Mouse (Mus musculus): Measurements from ENCODE around the gene Vgll4. TPM values are rescaled to one million over a fixed set of nuclear protein-coding genes. Genes with fewer than 3 reads are reported as not detected.

The Vgll4 gene
- polyA plus RNA-seq, 1 experiment from 2014 or later: 111 TPM

- Histone ChIP-seq H3K27ac (ENCODE audit: low read depth) (no peak overlapping the region), H3K4me1 (ENCODE audit: insufficient read depth) (peaks cover 7% of the 10 kb centered on the region), H3K9ac (no peak overlapping the region), H3K4me2 (no peak overlapping the region), H3K27me3 (ENCODE audit: insufficient read depth, low read length) (no peaks in the 10 kb centered on the region), H3K36me3 (ENCODE audit: insufficient read depth) (no peaks in the 10 kb centered on the region), H3K4me3 (ENCODE audit: low read depth, low read length) (no peak overlapping the region), H3K9me3 (ENCODE audit: low read depth, low read length) (no peaks in the 10 kb centered on the region)
- DNase-seq: no peak
- ATAC-seq (ENCODE audit: insufficient read depth): no peak
- no peak for TF ChIP-seq CTCF (IDR thresholded peaks at IDR 0.05; ENCODE audit: low read depth)
- WGBS: 90% methylated on average over 3 of the region's 3 CpGs
Observed at GRCm38 (mm10) chr6:114932991-114933392, 36.8 kb downstream of the Vgll4 start.

- ATAC-seq (ENCODE audit: insufficient read depth) (no peak), DNase-seq (peak; percentile 63)
Observed at GRCm38 (mm10) chr6:114932116-114932500, 37.7 kb downstream of the Vgll4 start.

GRCm38 (mm10) chr6:114931212-114932115, 38.3 kb downstream of the Vgll4 start:
- no peak for ATAC-seq (ENCODE audit: insufficient read depth)
- TF ChIP-seq CTCF (IDR thresholded peaks at IDR 0.05; ENCODE audit: low read depth): no peak

More at GRCm38 (mm10) chr6:114932116-114932500, 37.7 kb downstream of the Vgll4 start:
- Histone ChIP-seq H3K4me3 (ENCODE audit: low read depth, low read length) (no peak overlapping the region), H3K27me3 (ENCODE audit: insufficient read depth, low read length) (no peaks in the 10 kb centered on the region), H3K4me2 (no peak overlapping the region), H3K9ac (no peak overlapping the region), H3K4me1 (ENCODE audit: insufficient read depth) (peaks cover 7% of the 10 kb centered on the region), H3K9me3 (ENCODE audit: low read depth, low read length) (no peaks in the 10 kb centered on the region), H3K27ac (ENCODE audit: low read depth) (peak overlapping the region; percentile 67; the same call in 1 of the 2 replicates), H3K36me3 (ENCODE audit: insufficient read depth) (no peaks in the 10 kb centered on the region)
- TF ChIP-seq CTCF (IDR thresholded peaks at IDR 0.05; ENCODE audit: low read depth): no peak
- WGBS: 49% methylated on average over 5 of the region's 5 CpGs

GRCm38 (mm10) chr6:114930646-114931045, 39.1 kb downstream of the Vgll4 start:
- H3K4me1 ChIP-seq (ENCODE audit: insufficient read depth): peaks cover 7% of the 10 kb centered on the region
- TF ChIP-seq CTCF (IDR thresholded peaks at IDR 0.05; ENCODE audit: low read depth): no peak
- no peak overlapping the region for H3K27ac ChIP-seq (ENCODE audit: low read depth)
- WGBS: 86% methylated on average over 8 of the region's 8 CpGs
- no peak overlapping the region for H3K4me2 ChIP-seq
- H3K27me3 ChIP-seq (ENCODE audit: insufficient read depth, low read length): no peaks in the 10 kb centered on the region
- no peaks in the 10 kb centered on the region for H3K36me3 ChIP-seq (ENCODE audit: insufficient read depth)
- DNase-seq: no peak
- no peaks in the 10 kb centered on the region for H3K9me3 ChIP-seq (ENCODE audit: low read depth, low read length)
- no peak overlapping the region for H3K4me3 ChIP-seq (ENCODE audit: low read depth, low read length)
- H3K9ac ChIP-seq: no peak overlapping the region
- ATAC-seq (ENCODE audit: insufficient read depth): no peak

More at GRCm38 (mm10) chr6:114931212-114932115, 38.3 kb downstream of the Vgll4 start:
- H3K4me2 ChIP-seq: peak overlapping the region; percentile 44
- 48% methylated on average over 28 of the region's 28 CpGs for WGBS
- no peaks in the 10 kb centered on the region for H3K36me3 ChIP-seq (ENCODE audit: insufficient read depth)
- H3K27me3 ChIP-seq (ENCODE audit: insufficient read depth, low read length): no peaks in the 10 kb centered on the region
- peaks cover 7% of the 10 kb centered on the region for H3K4me1 ChIP-seq (ENCODE audit: insufficient read depth)
- H3K27ac ChIP-seq (ENCODE audit: low read depth): peak overlapping the region; percentile 67; the same call in 1 of the 2 replicates
- DNase-seq: peak; percentile 63
- H3K9ac ChIP-seq: no peak overlapping the region; the same call in 1 of the 2 replicates
- H3K4me3 ChIP-seq (ENCODE audit: low read depth, low read length): no peak overlapping the region
- H3K9me3 ChIP-seq (ENCODE audit: low read depth, low read length): no peaks in the 10 kb centered on the region

- peaks cover 7% of the 10 kb centered on the region for H3K4me1 ChIP-seq (ENCODE audit: insufficient read depth)
- WGBS: 44% methylated on average over 11 of the region's 11 CpGs
- no peak overlapping the region for H3K9ac ChIP-seq
- ATAC-seq (ENCODE audit: insufficient read depth) (no peak), DNase-seq (peak; percentile 42)
- no peak overlapping the region for H3K4me2 ChIP-seq
- no peak overlapping the region for H3K27ac ChIP-seq (ENCODE audit: low read depth)
- H3K4me3 ChIP-seq (ENCODE audit: low read depth, low read length): no peak overlapping the region
- H3K36me3 ChIP-seq (ENCODE audit: insufficient read depth): no peaks in the 10 kb centered on the region
- no peak for TF ChIP-seq CTCF (IDR thresholded peaks at IDR 0.05; ENCODE audit: low read depth)
- no peaks in the 10 kb centered on the region for H3K9me3 ChIP-seq (ENCODE audit: low read depth, low read length)
- no peaks in the 10 kb centered on the region for H3K27me3 ChIP-seq (ENCODE audit: insufficient read depth, low read length)
Observed at GRCm38 (mm10) chr6:114930038-114930591, 39.7 kb downstream of the Vgll4 start.

GRCm38 (mm10) chr6:114929346-114929745, 40.4 kb downstream of the Vgll4 start:
- Histone ChIP-seq H3K4me1 (ENCODE audit: insufficient read depth) (peaks cover 7% of the 10 kb centered on the region), H3K27ac (ENCODE audit: low read depth) (no peak overlapping the region), H3K27me3 (ENCODE audit: insufficient read depth, low read length) (no peaks in the 10 kb centered on the region), H3K4me2 (no peak overlapping the region), H3K36me3 (ENCODE audit: insufficient read depth) (no peaks in the 10 kb centered on the region), H3K4me3 (ENCODE audit: low read depth, low read length) (no peak overlapping the region), H3K9me3 (ENCODE audit: low read depth, low read length) (no peaks in the 10 kb centered on the region), H3K9ac (no peak overlapping the region)
- peak; percentile 21; the same call in 1 of the 2 replicates for ATAC-seq (ENCODE audit: insufficient read depth)
- peak; percentile 80 for DNase-seq
- TF ChIP-seq CTCF (IDR thresholded peaks at IDR 0.05; ENCODE audit: low read depth): peak; percentile 76

- 3% methylated on average over 4 of the region's 4 CpGs for WGBS
- no peaks in the 10 kb centered on the region for H3K36me3 ChIP-seq (ENCODE audit: insufficient read depth)
- peak; percentile 88 for DNase-seq
- no peaks in the 10 kb centered on the region for H3K9me3 ChIP-seq (ENCODE audit: low read depth, low read length)
- no peak overlapping the region for H3K9ac ChIP-seq
- TF ChIP-seq CTCF (IDR thresholded peaks at IDR 0.05; ENCODE audit: low read depth): peak; percentile 99
- H3K4me2 ChIP-seq: no peak overlapping the region
- H3K4me1 ChIP-seq (ENCODE audit: insufficient read depth): peaks cover 7% of the 10 kb centered on the region
- H3K4me3 ChIP-seq (ENCODE audit: low read depth, low read length): no peak overlapping the region
- no peaks in the 10 kb centered on the region for H3K27me3 ChIP-seq (ENCODE audit: insufficient read depth, low read length)
- no peak overlapping the region for H3K27ac ChIP-seq (ENCODE audit: low read depth)
- ATAC-seq (ENCODE audit: insufficient read depth): peak; percentile 55
Observed at GRCm38 (mm10) chr6:114928462-114928861, 41.3 kb downstream of the Vgll4 start.
